Mouse (Mus musculus) lung, postnatal 0 days (tissue): ENCODE measurements around the gene Pced1b.
"Not testable (repeated sequence)": the region's sequence is repeated elsewhere in the genome, so short reads cannot be mapped to it uniquely, and the experiment has no call there.

Experiments
- CTCF ChIP-seq: IDR thresholded peaks from 2 replicates; pipeline ENCODE4 v1.5.1; 2016; ENCODE audit warnings: antibody characterized with exemption, mild to moderate bottlenecking
- EP300 ChIP-seq: IDR thresholded peaks from 2 replicates; pipeline ENCODE4 v1.6.1; 2016; ENCODE audit warnings: antibody characterized with exemption, mild to moderate bottlenecking, control low read depth

DNA sequence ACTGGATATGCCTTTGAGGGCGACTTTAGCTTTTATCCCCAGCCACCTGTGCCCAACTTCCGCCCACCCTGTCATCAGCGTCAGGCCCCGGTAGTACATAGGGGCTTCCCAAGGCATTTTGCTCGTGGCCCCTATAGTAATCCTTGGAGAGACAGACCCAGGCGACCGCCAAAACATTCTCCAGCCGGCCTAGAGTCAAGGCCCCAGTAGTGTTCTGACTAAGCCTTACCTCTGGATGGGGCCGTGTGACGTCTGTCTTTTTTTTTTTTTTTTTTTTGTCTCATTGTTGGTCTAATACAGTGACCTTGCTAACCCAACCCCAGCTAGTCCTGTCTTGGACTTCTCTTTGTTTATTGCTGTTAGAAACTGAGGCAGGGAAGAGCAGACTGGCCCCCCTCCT, 138.3 kb downstream of the Pced1b start:
- not testable (repeated sequence) for TF ChIP-seq EP300, CTCF
